Mouse (Mus musculus): ENCODE results near the gene Fry. TPM values are rescaled to one million over a fixed set of nuclear protein-coding genes. Genes with fewer than 3 reads are reported as not detected.

Fry gene
- total and polyA plus RNA-seq, 3 experiments, result 1.9 to 2.3 TPM; not detected in 1

DNA sequence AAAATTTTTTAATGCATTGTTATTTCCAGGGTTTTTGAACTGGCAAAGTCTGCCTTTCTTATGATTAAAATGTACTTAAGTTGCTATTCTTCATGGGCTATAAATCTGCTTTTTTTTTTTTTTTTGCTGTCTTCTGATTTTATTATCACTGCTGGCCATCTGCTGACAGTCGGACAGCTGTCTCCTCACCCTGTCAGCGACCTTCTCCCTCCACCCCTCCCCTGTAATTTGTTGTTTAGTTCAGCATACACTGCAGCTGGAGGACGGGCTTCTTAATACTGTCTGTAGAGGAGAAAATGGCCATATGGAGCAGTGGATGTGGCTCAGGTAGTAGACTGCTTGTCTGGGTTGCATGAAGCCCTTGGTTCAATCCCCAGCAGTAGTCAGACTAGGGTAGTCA is 173.7 kb downstream of the Fry start:
- TF ChIP-seq CHD2 (IDR thresholded peaks at IDR 0.05; ENCODE audit: low read length) (no peak), ZNF384 (IDR thresholded peaks at IDR 0.05; ENCODE audit: low read depth, low read length) (0 out of 2 replicates have a peak, but pooled peaks have one; percentile 57)
- no peak overlapping the region for H3K4me3 ChIP-seq (ENCODE audit: control insufficient read depth in 1 of 2, insufficient read depth in 1 of 2, low read depth in 2 of 2, low read length in 2 of 2)
- H3K79me2 ChIP-seq (ENCODE audit: control insufficient read depth, insufficient read depth, low read length, poor library complexity), result no peaks in the 10 kb centered on the region
- no peak overlapping the region for H3K27ac ChIP-seq (ENCODE audit: control insufficient read depth, low read depth, low read length)
- H3K9ac ChIP-seq (ENCODE audit: control insufficient read depth, low read depth, low read length, poor library complexity, severe bottlenecking), result no peak overlapping the region
- H3K36me3 ChIP-seq (ENCODE audit: control insufficient read depth in 1 of 2, insufficient read depth in 2 of 2, low read length in 2 of 2), result no peaks in the 10 kb centered on the region
- no peaks in the 10 kb centered on the region for H3K9me3 ChIP-seq (replicated peaks; ENCODE audit: insufficient read depth, low read length)
- H3K4me1 ChIP-seq (ENCODE audit: control insufficient read depth in 1 of 2, insufficient read depth in 2 of 2, low read length in 2 of 2), result no peaks in the 10 kb centered on the region
- no peak for DNase-seq (ENCODE audit: low read depth, low spot score)
- no peaks in the 10 kb centered on the region for H3K27me3 ChIP-seq (ENCODE audit: control insufficient read depth in 1 of 2, insufficient read depth in 2 of 2, low read length in 2 of 2)

GRCm38 (mm10) chr5:150294306-150294705 is 175.9 kb downstream of the Fry start:
- no peak overlapping the region for H3K27ac ChIP-seq (ENCODE audit: control insufficient read depth, low read depth, low read length)
- no peaks in the 10 kb centered on the region for H3K79me2 ChIP-seq (ENCODE audit: control insufficient read depth, insufficient read depth, low read length, poor library complexity)
- H3K36me3 ChIP-seq (ENCODE audit: control insufficient read depth in 1 of 2, insufficient read depth in 2 of 2, low read length in 2 of 2), result no peaks in the 10 kb centered on the region
- TF ChIP-seq TBP (IDR thresholded peaks at IDR 0.05; ENCODE audit: low read depth, low read length), result no peak
- TF ChIP-seq ZNF384 (IDR thresholded peaks at IDR 0.05; ENCODE audit: low read depth, low read length), result no peak
- no peak for TF ChIP-seq E2F4 (IDR thresholded peaks at IDR 0.05; ENCODE audit: borderline replicate concordance, low read depth, low read length)
- no peak for TF ChIP-seq KAT2A (conservative IDR thresholded peaks at IDR 0.05; ENCODE audit: low read depth, low read length)
- no peak for TF ChIP-seq CHD1 (IDR thresholded peaks at IDR 0.05; ENCODE audit: low read depth, low read length)
- no peak for TF ChIP-seq RAD21 (IDR thresholded peaks at IDR 0.05; ENCODE audit: low read depth, low read length)
- no peak for TF ChIP-seq POLR2AphosphoS2 (IDR thresholded peaks at IDR 0.05; ENCODE audit: low read length)
- TF ChIP-seq MAZ (IDR thresholded peaks at IDR 0.05; ENCODE audit: low read depth, low read length), result no peak
- TF ChIP-seq GATA1 (IDR thresholded peaks at IDR 0.05; ENCODE audit: low read depth, low read length), result no peak
- TF ChIP-seq RCOR1 (IDR thresholded peaks at IDR 0.05; ENCODE audit: low read depth, low read length), result no peak
- no peak for TF ChIP-seq ELF1 (IDR thresholded peaks at IDR 0.05; ENCODE audit: low read depth, low read length)
- TF ChIP-seq TAL1 (IDR thresholded peaks at IDR 0.05; ENCODE audit: low read length), result no peak
- no peak for TF ChIP-seq MAFK (IDR thresholded peaks at IDR 0.05; ENCODE audit: borderline replicate concordance, low read depth, low read length)
- no peak for TF ChIP-seq UBTF (IDR thresholded peaks at IDR 0.05; ENCODE audit: borderline replicate concordance, insufficient read depth, low read depth, low read length)
- no peak for TF ChIP-seq POLR2AphosphoS5 (IDR thresholded peaks at IDR 0.05; ENCODE audit: borderline replicate concordance, low read depth, low read length)
- no peak overlapping the region for H3K4me3 ChIP-seq (ENCODE audit: control insufficient read depth in 1 of 2, insufficient read depth in 1 of 2, low read depth in 2 of 2, low read length in 2 of 2)
- no peak overlapping the region for H3K9ac ChIP-seq (ENCODE audit: control insufficient read depth, low read depth, low read length, poor library complexity, severe bottlenecking)
- H3K9me3 ChIP-seq (replicated peaks; ENCODE audit: insufficient read depth, low read length), result no peaks in the 10 kb centered on the region
- no peaks in the 10 kb centered on the region for H3K27me3 ChIP-seq (ENCODE audit: control insufficient read depth in 1 of 2, insufficient read depth in 2 of 2, low read length in 2 of 2)
- DNase-seq (ENCODE audit: low read depth, low spot score), result no peak
- H3K4me1 ChIP-seq (ENCODE audit: control insufficient read depth in 1 of 2, insufficient read depth in 2 of 2, low read length in 2 of 2), result no peaks in the 10 kb centered on the region

GRCm38 (mm10) chr5:150295096-150295495 is 176.7 kb downstream of the Fry start:
- H3K4me1 ChIP-seq (ENCODE audit: control insufficient read depth in 1 of 2, insufficient read depth in 2 of 2, low read length in 2 of 2), result no peaks in the 10 kb centered on the region
- H3K4me3 ChIP-seq (ENCODE audit: control insufficient read depth in 1 of 2, insufficient read depth in 1 of 2, low read depth in 2 of 2, low read length in 2 of 2), result no peak overlapping the region
- no peak for DNase-seq (ENCODE audit: low read depth, low spot score)
- H3K79me2 ChIP-seq (ENCODE audit: control insufficient read depth, insufficient read depth, low read length, poor library complexity), result no peaks in the 10 kb centered on the region
- no peaks in the 10 kb centered on the region for H3K9me3 ChIP-seq (replicated peaks; ENCODE audit: insufficient read depth, low read length)
- H3K36me3 ChIP-seq (ENCODE audit: control insufficient read depth in 1 of 2, insufficient read depth in 2 of 2, low read length in 2 of 2), result no peaks in the 10 kb centered on the region
- H3K27me3 ChIP-seq (ENCODE audit: control insufficient read depth in 1 of 2, insufficient read depth in 2 of 2, low read length in 2 of 2), result no peaks in the 10 kb centered on the region
- no peak overlapping the region for H3K27ac ChIP-seq (ENCODE audit: control insufficient read depth, low read depth, low read length)
- no peak overlapping the region for H3K9ac ChIP-seq (ENCODE audit: control insufficient read depth, low read depth, low read length, poor library complexity, severe bottlenecking)
- TF ChIP-seq NELFE (IDR thresholded peaks at IDR 0.05; ENCODE audit: low read depth, low read length) (no peak), E2F4 (IDR thresholded peaks at IDR 0.05; ENCODE audit: borderline replicate concordance, low read depth, low read length) (no peak), MEF2A (IDR thresholded peaks at IDR 0.05; ENCODE audit: extremely low read depth, insufficient replicate concordance, low read depth, low read length, poor library complexity, severe bottlenecking) (no peak), MAFK (IDR thresholded peaks at IDR 0.05; ENCODE audit: borderline replicate concordance, low read depth, low read length) (no peak), CTCF (IDR thresholded peaks at IDR 0.05 in 2 of 3, conservative IDR thresholded peaks at IDR 0.05 in 1 of 3; ENCODE audit: control insufficient read depth in 1 of 3, insufficient read depth in 1 of 3, low read depth in 2 of 3, low read length in 3 of 3, poor library complexity in 1 of 3, severe bottlenecking in 1 of 3) (no peak), RCOR1 (IDR thresholded peaks at IDR 0.05; ENCODE audit: low read depth, low read length) (no peak), TAL1 (IDR thresholded peaks at IDR 0.05; ENCODE audit: low read length) (no peak), EP300 (IDR thresholded peaks at IDR 0.05; ENCODE audit: low read depth in 1 of 2, low read length in 2 of 2) (no peak), POLR2A (IDR thresholded peaks at IDR 0.05; ENCODE audit: control insufficient read depth in 1 of 2, insufficient read depth in 1 of 2, low read depth in 1 of 2, low read length in 2 of 2, poor library complexity in 1 of 2) (no peak), GATA1 (IDR thresholded peaks at IDR 0.05; ENCODE audit: low read depth, low read length) (no peak), USF1 (IDR thresholded peaks at IDR 0.05; ENCODE audit: low read depth, low read length) (no peak), MAZ (IDR thresholded peaks at IDR 0.05; ENCODE audit: low read depth, low read length) (no peak), NRF1 (IDR thresholded peaks at IDR 0.05; ENCODE audit: insufficient read depth, low read depth, low read length, poor library complexity, severe bottlenecking) (no peak), ELF1 (IDR thresholded peaks at IDR 0.05; ENCODE audit: low read depth, low read length) (no peak), MYC (IDR thresholded peaks at IDR 0.05; ENCODE audit: low read depth, low read length) (no peak), CHD1 (IDR thresholded peaks at IDR 0.05; ENCODE audit: low read depth, low read length) (no peak), BHLHE40 (IDR thresholded peaks at IDR 0.05; ENCODE audit: borderline replicate concordance, low read depth, low read length) (no peak), RAD21 (IDR thresholded peaks at IDR 0.05; ENCODE audit: low read depth, low read length) (no peak)
